Mouse (Mus musculus) liver (tissue): ENCODE measurements around the gene Pold2.
"Not testable (repeated sequence)": the region's sequence is repeated elsewhere in the genome, so short reads cannot be mapped to it uniquely, and the experiment has no call there.

Source experiments
- DNase-seq: peaks from one replicate; pipeline ENCODE4 v3.0.0-alpha.2; 2020; ENCODE audit warnings: mixed read lengths

Gene Pold2

DNA sequence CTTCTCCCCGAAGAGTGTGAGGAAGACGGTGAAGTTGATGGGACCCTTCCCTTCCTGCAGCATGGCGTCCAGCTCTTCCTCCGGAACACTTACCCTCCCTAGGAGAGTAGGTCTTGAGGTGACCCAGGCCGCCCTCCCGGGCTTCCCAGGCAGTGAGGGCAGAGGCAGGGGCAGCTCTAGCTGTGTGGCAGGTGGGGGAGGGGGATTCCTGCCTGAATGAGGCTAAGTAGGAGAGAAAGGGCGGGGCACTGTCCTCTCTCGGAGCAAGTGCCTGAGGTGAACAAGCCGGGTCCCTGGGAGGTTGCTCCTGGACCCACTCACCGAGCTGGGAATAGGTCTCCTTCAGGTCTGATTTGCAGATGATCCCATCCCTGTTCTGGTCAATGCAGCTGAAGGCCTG, 19.7 kb upstream of the Pold2 start:
- no peak for DNase-seq

DNA sequence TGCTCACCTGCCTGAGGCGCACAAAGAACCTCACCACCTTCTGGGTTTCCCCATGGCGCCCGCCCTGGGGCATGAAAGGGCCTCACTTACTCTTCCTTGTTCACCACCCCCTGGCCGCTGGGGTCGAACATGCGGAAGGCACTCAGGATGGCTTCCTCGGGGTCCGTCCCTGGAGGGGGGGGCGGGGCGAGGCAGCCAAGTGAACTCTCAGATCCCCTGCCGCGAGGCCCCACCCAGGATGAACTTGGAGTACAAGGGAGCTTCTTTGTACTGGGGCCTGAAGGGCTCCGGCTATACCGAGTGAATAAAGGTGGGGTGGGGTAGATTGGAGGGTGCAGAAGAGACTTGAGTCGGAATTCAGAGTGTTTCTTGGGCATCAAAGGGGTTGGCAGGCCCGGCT, 19.1 kb upstream of the Pold2 start:
- DNase-seq: no peak

DNA sequence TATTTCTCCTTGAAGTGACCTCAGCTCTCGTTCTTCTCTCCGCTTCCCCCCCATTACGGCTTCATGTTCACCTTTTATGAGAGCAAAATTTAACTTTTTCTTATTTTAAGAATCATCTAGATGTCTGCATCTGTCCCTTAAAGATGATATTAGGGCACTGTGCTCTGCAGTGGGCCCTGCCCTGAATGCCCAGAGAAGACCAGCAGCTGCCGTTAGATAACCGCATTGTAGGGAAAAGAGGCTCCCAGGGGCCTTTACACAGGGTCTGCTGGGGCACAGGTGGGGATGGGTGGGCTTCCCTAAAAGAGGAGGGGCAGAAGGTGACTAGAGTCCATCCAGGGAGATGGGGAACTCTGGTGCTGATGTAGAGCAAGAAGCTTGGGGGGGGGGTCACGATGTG, 15.7 kb upstream of the Pold2 start:
- DNase-seq: peak; percentile 38

DNA sequence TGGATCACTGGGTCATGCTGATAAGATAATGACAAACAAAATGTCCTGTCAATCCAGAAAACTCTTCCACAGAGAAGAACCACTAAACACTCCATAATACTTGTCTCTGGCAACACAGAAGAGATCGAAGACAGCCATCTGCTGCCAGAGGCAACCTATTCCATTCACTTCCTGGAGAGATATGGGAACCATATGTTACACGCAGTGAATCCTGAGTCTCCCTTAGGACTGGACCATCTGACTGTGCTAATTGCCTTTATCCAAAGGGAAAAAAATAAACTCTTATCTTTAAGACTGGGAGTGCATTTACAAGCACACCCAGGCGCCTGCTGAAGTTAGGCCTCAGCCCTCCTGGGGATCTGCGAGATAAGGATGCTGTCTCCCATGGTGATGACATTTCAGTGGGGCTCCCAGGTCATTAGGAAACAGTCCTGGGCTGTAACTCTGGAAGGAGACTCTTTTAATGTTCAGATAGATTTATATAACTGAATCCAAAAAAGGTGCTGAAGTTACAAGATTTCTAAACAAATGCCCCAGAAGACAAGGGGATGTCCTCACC, 14.8 kb upstream of the Pold2 start:
- peak; percentile 78 for DNase-seq

DNA sequence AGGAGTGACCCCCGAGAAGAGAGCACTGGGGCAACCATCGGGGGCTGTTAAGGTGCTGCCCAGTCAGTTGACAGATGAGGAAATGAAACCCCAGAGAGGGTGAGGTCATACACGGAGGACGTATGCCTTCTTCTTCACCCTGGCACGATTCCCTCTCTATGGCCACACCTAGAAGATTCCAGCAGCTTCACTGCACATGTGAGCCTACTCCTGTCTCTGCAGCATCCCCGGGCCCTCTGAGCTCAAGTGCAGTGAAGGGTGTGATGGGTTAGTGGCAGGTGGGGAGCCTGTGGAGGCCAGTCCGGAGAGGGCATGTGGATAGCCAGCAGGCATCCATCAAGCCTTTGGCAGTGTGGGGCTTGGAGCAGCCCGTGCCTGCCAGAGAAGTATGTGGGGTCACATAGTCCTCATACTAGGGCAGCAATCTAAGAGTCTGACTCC, 14.1 kb upstream of the Pold2 start:
- DNase-seq: peak; percentile 26

DNA sequence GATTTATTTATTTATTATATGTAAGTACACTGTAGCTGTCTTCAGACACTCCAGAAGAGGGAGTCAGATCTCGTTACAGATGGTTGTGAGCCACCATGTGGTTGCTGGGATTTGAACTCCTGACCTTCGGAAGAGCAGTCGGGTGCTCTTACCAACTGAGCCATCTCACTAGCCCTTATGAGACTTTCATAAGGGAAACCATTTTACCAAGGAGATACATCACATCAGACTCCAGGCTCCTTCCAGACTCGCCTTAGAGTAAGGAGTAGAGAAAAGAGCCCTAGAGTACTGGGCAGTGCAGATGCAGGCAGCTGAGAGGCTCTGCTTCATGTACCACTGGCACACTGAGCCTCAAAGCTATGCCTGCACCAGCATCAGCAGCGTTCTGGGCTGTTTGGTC, 10.5 kb upstream of the Pold2 start:
- DNase-seq: not testable (repeated sequence)

DNA sequence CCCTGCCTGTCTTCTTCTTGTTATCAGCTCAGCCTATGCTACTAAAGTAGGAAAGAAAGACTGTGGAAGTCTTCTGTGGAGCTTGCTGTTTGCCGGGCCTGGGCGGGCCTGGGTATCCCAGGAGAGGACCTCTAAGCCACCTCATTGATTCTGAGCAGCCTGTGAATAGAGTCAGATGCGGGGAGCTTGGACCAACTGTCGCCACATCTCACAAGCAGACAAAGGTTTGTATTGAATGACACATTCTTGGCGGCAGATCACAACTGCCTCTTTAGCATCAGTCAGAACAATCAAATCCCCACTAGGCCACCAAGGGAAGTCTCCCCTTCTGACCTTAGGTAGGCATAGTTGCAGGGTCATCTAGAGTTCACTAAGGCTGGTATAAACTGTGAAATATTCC, 9.2 kb upstream of the Pold2 start:
- DNase-seq: no peak

DNA sequence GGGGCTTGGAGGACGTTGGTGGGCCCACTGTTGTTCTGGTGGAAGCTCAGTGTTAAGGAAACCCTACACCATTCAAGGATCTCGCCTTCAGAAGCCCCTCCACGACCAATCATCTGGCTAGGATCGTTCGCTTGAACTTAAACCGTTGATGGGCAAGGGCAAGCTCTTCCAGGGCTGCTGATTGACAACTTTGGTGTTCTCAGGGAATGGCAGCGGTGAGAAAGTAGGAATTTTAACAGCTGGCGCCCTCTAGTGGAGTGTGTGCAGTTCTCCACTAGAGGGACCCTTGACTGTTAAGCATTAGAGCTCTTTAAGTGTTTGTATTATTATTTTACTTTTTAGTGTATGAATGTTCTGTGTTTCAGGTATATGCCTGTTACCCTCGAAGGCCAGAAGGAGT, 8.1 kb upstream of the Pold2 start:
- peak; percentile 61 for DNase-seq

DNA sequence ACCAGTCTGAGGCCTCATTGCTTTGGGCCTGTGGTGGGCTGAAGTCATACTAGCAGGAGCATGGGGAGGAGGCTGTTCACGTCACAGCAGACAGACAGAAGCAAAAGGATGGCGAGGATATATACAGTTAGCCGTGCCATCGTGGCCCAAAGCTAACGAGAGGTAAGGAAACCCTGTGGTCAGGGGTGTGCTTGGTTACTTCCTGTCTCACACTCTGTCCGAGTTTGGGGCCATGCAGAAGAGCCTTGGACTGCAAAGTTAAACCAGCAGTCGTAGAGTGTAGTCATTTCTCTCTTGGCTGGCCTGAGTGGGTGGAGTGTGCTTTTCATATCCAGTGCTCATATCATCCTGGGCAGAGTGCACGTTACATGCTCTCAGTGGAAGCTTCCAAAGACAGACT, 4.4 kb upstream of the Pold2 start:
- DNase-seq: no peak

DNA sequence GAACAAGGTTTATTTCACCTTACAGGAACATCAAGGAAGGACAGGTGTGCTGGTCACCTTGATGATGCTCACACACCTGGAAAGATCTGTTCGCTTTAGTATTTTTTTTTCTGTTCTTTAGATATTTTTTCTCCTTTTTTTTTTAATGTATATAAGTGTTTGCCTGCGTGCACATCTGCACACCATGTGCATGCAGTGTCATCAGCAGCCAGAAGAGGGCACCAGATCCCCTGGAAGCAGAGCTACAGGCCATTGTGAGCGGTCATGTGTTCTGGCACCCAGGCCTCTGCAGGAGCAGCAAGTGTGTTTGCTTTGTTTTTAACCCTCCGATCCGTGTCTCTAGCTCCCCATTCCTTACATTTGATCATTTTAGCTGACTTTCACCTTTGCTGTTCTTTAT, 1.8 kb upstream of the Pold2 start:
- DNase-seq: peak; percentile 82

DNA sequence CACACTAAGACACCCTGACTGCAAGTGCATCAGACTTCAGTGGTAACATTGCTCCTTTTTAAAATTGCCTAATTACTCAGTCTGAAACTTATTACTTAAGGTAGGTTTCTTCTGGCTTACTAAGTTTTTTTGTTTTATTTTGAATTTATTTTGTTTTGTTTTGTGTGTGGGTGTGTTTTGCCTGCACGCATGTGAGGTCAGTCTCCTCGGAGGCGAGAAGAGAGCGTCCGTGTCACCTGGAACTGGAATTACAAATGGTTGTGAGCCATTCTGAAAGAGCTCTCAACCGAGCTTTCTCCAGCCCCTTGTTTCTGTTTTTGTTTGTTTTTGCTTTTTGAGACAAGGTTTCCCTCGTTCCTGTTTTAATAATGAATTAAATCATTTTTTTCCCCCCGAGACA, 569 bp upstream of the Pold2 start:
- no peak for DNase-seq

DNA sequence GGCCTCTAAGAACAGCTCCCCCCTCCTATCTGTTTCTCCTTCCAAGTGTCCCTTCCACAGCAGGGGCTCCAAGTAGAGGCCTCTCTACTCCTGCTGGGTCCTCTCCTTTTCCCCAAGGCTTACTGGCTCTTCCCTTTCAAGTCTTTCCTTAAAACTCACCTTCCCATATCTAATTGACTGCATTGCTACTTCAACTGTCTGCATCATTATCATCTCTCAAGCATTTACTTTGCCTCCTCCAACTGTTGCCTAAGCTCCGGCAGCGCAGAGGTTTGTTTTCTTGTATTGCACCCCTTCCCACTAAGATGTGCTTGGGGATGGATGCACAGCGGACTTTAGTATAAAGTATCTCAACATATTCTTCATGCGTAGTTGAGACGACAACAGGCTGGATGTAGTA, 671 bp downstream of the Pold2 start:
- DNase-seq: no peak

DNA sequence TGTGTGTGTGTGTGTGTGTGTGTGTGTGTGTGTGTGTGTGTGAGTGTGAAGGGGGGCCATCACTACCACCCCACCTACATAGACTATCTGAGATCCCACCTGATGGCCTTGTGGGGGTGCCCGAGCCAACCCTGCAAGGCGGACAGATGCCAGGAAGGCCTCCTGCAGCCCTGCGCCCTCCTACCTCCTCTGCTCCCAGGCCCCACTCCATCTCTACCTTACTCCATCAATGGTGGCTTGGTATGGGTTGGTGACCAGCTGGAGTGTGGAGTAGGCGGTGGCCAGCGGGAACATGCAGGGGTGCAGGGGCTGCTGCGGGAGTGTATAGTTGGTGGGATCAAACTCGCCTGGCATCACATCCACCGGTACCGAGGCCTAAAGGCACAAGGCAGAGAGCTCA, 4.9 kb downstream of the Pold2 start:
- no peak for DNase-seq

DNA sequence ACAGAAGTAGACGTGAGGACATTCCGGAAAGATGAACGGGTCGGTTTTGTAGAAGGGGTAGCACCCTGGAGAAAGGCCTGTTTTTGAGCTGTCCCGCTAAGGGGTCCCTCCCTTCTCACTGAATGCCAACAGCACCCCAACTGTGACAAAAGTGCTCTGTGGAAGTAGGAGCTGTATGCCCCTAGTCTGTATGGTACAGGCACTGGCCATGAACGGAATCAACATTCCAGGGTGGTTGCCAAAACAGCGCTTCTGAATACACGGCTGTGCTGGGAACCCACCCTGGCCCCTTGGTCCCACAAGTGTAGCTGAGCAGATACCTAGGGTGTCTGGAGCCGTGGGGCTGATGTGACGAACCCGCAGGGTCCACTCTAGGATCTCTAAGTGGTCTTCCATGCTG, 5.4 kb downstream of the Pold2 start:
- no peak for DNase-seq

DNA sequence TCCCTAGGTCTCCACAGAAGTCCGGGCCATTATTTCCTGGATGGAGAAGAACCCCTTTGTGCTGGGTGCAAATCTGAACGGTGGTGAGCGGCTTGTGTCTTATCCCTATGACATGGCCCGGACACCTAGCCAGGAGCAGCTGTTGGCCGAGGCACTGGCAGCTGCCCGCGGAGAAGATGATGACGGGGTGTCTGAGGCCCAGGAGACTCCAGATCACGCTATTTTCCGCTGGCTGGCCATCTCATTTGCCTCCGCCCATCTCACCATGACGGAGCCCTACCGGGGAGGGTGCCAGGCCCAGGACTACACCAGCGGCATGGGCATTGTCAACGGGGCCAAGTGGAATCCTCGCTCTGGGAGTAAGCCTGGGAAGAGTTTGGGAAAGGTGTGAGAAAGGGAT, 8.0 kb downstream of the Pold2 start:
- DNase-seq: no peak

DNA sequence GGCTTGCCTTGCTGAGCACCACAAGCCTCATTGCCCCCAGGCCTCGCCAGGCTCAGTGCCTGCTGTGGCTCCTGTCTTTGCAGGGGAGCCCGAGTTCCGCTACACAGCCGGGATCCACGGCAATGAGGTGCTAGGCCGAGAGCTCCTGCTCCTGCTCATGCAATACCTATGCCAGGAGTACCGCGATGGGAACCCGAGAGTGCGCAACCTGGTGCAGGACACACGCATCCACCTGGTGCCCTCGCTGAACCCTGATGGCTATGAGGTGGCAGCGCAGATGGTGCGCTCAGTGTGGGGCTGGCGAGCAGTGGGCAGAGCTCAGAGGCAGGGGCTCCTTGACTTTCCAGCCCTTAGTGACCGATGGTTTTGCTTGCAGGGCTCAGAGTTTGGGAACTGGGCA, 8.8 kb downstream of the Pold2 start:
- no peak for DNase-seq

DNA sequence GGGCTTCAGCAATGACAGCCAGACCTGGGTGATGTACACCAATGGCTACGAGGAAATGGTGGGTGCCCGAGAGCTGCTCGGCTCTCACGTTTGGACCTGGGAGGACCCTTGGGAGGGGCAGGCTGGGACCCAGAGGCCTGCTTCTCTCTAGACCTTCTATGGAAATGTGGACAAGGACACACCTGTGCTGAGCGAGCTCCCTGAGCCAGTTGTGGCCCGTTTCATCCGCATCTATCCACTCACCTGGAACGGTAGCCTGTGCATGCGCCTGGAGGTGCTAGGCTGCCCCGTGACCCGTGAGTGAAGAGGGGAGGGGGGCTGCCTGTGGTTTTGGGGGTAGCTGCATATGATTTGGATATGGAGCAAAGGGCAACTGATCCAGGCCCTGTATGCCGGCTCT, 9.8 kb downstream of the Pold2 start:
- no peak for DNase-seq

DNA sequence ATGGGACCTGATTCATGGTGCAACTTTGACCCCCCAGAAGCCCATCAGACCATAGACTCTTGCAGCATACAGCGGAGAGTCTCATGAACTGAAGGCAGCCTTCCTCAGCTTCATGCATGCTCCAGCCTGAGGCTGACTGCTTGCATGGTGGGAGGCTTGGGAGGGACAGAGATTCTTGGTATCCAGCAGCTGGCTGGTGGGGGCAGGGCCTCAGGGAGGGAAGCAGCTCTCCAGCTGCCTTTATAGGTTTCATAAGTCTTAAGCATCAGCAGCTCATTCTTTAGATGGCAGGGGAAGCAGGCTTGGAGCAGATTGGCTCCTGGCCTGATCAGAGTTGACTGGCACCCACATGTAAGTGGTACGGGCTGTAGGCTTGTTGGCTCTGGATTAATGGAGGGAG, 10.9 kb downstream of the Pold2 start:
- DNase-seq: no peak

DNA sequence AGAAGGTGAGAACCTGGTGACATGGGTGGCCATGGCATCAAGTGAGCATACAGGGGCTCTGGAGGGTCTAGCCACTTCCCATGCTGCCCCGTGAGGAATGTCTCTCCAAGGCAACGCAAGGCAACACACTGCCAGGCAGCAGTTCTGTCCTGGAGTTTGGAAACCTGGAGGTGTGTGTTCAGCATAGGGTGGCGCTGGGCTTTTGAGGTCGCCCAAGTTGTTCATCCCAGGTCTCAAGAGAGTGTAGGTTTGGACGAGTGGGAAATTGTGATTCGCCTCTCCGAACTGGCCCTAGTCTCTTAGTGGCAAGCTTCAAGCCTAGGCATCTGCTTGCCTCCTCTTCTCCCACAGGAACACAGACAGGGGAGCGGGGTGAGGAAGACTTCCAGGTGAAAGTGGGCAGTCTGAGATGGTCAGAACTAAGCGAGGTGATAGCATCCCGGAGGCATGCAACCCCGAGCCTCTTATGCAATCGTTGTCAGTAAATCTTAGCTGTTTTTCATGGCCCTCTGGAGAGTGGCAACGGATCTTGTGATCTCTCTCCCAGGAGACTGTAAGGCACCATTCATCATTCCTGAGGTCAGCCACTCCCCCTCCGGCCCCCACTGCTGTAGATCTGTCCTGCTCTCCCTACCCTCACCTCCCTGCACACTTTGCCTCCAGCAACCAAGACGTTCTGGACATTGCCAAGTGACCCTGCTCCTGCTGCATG, 15.5 kb downstream of the Pold2 start:
- no peak for DNase-seq

DNA sequence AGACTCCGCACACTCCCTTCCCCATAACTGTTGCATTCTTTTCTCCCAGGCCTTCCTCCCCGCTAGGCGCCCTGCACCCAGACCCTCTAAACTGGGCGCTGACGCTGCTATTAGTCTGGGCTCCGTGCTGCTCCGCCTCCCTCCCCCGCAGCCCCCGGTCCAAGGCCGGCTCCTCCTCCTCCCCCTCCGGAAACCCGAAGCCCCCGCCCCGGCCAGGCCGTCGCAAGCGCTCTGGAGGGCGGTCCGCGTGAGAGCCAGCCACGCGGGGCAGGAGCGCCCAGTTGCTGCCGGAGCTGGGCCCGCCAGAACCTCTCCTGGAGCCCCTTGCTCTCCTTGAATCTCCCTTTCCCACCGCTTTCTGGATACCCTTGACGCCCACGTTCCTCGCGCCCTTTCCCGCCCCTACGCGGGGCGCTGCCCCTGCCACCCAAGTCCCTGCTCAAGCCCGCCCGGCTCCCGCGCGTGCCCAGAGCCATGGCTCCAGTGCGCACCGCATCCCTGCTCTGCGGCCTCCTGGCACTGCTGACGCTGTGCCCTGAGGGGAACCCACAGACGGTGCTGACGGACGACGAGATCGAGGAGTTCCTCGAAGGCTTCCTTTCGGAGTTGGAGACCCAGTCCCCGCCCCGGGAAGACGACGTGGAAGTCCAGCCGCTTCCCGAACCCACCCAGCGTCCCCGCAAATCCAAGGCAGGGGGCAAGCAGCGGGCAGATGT, 16.3 kb downstream of the Pold2 start, which contains the start of gene Aebp1:
TSS of gene Aebp1 (plus strand) at position 270 of the 716 bp plus-strand sequence.
- DNase-seq: peak; percentile 64

DNA sequence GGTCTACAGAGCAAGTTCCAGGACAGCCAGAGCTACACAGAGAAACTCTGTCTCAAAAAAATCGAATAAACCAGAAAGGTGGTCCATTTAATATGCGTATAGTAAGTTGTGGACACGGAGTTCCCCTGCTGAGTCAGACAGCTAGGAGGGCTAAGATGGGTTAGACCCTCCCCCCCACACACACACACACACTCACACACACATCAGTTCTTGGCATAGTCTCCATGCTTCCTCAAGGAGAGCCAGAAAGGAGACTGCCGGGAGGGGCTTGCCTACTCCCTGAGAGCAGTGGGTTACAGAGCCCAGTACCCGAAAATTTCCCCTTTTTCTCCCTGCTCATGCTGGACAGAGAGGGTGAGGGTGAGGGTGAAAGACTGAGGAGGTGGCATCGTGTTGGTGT, 17.5 kb downstream of the Pold2 start:
- no peak for DNase-seq

DNA sequence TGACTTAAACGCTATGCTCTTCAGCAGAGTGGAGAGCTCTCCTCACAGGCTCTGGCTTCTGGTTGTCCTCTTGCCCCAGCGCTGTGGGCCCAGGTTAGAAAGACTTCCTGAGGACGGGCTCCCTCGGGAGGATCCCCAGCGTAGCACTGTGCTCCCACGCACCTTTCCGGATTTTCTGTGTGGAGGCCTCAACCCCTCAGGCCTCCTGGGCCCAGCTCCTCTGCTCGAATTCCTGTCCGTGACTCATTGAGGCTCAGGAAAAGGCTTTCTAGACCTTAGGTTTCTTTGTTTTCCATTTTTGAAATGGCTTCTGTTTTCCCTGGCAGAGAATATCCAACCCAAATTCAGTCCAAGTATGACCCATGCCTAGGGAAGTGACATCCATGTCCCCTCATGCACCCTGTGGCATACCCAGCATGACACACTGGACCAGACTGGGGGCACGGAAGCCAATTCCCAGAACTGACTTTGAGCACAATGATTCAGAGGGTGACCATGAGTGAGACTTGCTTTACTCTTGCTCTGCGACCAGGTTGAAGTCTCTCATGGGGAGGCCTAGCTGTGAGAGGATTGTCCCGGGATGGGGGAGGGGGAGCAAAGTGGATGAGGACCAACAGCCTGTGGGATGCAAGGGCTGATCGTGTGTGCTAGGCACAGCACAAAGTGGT, 18.1 kb downstream of the Pold2 start:
- DNase-seq: no peak

DNA sequence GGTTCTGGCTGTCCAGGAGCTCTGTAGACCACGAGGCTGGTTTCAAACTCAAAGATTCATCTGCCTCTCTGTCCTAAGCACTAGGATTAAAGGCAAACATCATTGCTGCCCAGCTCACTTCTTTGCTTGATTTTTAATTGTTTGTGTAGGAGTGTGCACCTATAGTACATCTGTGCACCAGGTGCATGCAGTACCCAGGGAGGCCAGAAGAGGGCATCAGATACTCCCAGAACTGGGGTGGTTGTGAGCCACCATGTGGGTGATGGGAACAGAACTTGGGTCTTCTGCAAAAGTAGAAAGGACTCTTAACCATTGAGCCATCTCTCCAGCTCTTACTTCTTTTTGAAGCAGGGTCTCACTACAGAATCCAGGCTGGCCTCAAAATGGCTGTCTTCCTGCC, 19.4 kb downstream of the Pold2 start:
- no peak for DNase-seq
